Mouse (Mus musculus) CH12.LX (cell line): Measurements from ENCODE around the gene Tyro3. TPM values are rescaled to one million over a fixed set of nuclear protein-coding genes. Genes with fewer than 3 reads are reported as not detected.

Experiments
- DNase-seq: peaks from one replicate; pipeline ENCODE4 v3.0.0-alpha.2; 2013; ENCODE audit errors: extremely low read depth
- H3K27ac ChIP-seq: 2 replicates; pipeline ENCODE4 v1.5.1; 2012; ENCODE audit warnings: low read depth, mild to moderate bottlenecking, control low read depth, moderate library complexity; ENCODE audit not compliant: insufficient read depth
- H3K27me3 ChIP-seq: replicated peaks from 2 replicates; pipeline ENCODE3; 2012; ENCODE audit warnings: inconsistent platforms
- H3K36me3 ChIP-seq, 2 experiments: replicated peaks in 1 of 2; 2 replicates each; pipeline versions ENCODE3 to v1.6.1; 2012; ENCODE audit warnings: inconsistent platforms in 1 of 2, low read length in 1 of 2, mild to moderate bottlenecking in 1 of 2, mixed read lengths in 1 of 2, moderate library complexity in 1 of 2; ENCODE audit not compliant: control insufficient read depth in 1 of 2, insufficient read depth in 1 of 2
- H3K4me1 ChIP-seq, 2 experiments: 2 replicates each; pipeline ENCODE4 v1.6.1; 2012; ENCODE audit warnings: inconsistent platforms in 1 of 2, moderate library complexity in 1 of 2; ENCODE audit not compliant: insufficient read depth in 2 of 2, control insufficient read depth in 1 of 2
- H3K4me2 ChIP-seq: 2 replicates; pipeline ENCODE4 v1.6.1; 2012; ENCODE audit warnings: low read depth, mild to moderate bottlenecking, control low read depth; ENCODE audit not compliant: poor library complexity, insufficient read depth, severe bottlenecking
- H3K4me3 ChIP-seq, 3 experiments: fragments of 150-350 bp in 1 of 3; sonication (generic) in 1 of 3; replicated peaks in 1 of 3; 2 replicates each; pipeline versions ENCODE3 to v1.5.1; 2011 to 2012; ENCODE audit warnings: low read depth in 2 of 3, low read length in 2 of 3, mild to moderate bottlenecking in 2 of 3, moderate library complexity in 2 of 3, control low read depth in 1 of 3, improper control_type of control experiment in 1 of 3, inconsistent platforms in 1 of 3, mixed read lengths in 1 of 3; ENCODE audit not compliant: poor library complexity in 1 of 3
- H3K79me2 ChIP-seq: replicated peaks from 2 replicates; pipeline ENCODE4 v1.6.1; 2012; ENCODE audit warnings: mild to moderate bottlenecking, moderate library complexity; ENCODE audit not compliant: control insufficient read depth, poor library complexity, insufficient read depth, severe bottlenecking; ENCODE audit errors: extremely low read depth
- H3K9ac ChIP-seq: 2 replicates; pipeline ENCODE4 v1.6.1; 2012; ENCODE audit warnings: low read depth, mild to moderate bottlenecking, control low read depth, moderate library complexity; ENCODE audit not compliant: insufficient read depth
- H3K9me3 ChIP-seq: replicated peaks from 2 replicates; pipeline ENCODE3; 2012; ENCODE audit warnings: low read length, inconsistent platforms, mixed read lengths
- BHLHE40 ChIP-seq: IDR thresholded peaks from 2 replicates; pipeline ENCODE4 v1.6.1; 2011; ENCODE audit warnings: mild to moderate bottlenecking, low read depth, low read length, improper control_type of control experiment
- CTCF ChIP-seq, 2 experiments: IDR thresholded peaks in 1 of 2; conservative IDR thresholded peaks in 1 of 2; 2 replicates each; pipeline ENCODE4 v1.5.1; 2011 to 2012; ENCODE audit warnings: low read depth in 2 of 2, low read length in 2 of 2, improper control_type of control experiment in 1 of 2, inconsistent platforms in 1 of 2, mild to moderate bottlenecking in 1 of 2, moderate library complexity in 1 of 2
- ELF1 ChIP-seq: IDR thresholded peaks from 2 replicates; pipeline ENCODE4 v1.6.1; 2014; ENCODE audit warnings: low read depth, mild to moderate bottlenecking, inconsistent platforms, low read length, improper control_type of control experiment
- ETS1 ChIP-seq: conservative IDR thresholded peaks from 2 replicates; pipeline ENCODE4 v1.6.1; 2012; ENCODE audit warnings: low read depth, mild to moderate bottlenecking, inconsistent platforms, low read length, improper control_type of control experiment, moderate library complexity
- HCFC1 ChIP-seq: IDR thresholded peaks from 2 replicates; pipeline ENCODE4 v1.6.1; 2012; ENCODE audit warnings: low read depth, mild to moderate bottlenecking, inconsistent platforms, low read length, improper control_type of control experiment
- JUN ChIP-seq: IDR thresholded peaks from 2 replicates; pipeline ENCODE4 v1.6.1; 2011; ENCODE audit warnings: low read depth, mild to moderate bottlenecking, low read length, improper control_type of control experiment, moderate library complexity; ENCODE audit not compliant: insufficient read depth
- JUND ChIP-seq: conservative IDR thresholded peaks from 2 replicates; pipeline ENCODE4 v1.6.1; 2011; ENCODE audit warnings: low read depth, low read length, improper control_type of control experiment
- KAT2A ChIP-seq: IDR thresholded peaks from 2 replicates; pipeline ENCODE4 v1.6.1; 2012; ENCODE audit warnings: low read length, improper control_type of control experiment, inconsistent platforms; ENCODE audit not compliant: insufficient replicate concordance
- MAFK ChIP-seq: IDR thresholded peaks from 2 replicates; pipeline ENCODE4 v1.6.1; 2011; ENCODE audit warnings: low read length, improper control_type of control experiment; ENCODE audit not compliant: insufficient replicate concordance
- MAZ ChIP-seq: IDR thresholded peaks from 2 replicates; pipeline ENCODE4 v1.6.1; 2012; ENCODE audit warnings: low read depth, mild to moderate bottlenecking, inconsistent platforms, low read length, improper control_type of control experiment, moderate library complexity
- MEF2A ChIP-seq: IDR thresholded peaks from 2 replicates; pipeline ENCODE4 v1.6.1; 2014; ENCODE audit warnings: low read depth, mild to moderate bottlenecking, inconsistent platforms, low read length, improper control_type of control experiment, borderline replicate concordance
- MXI1 ChIP-seq: IDR thresholded peaks from 2 replicates; pipeline ENCODE4 v1.6.1; 2011; ENCODE audit warnings: mild to moderate bottlenecking, low read depth, low read length, improper control_type of control experiment
- PAX5 ChIP-seq: IDR thresholded peaks from 2 replicates; pipeline ENCODE4 v1.6.1; 2012; ENCODE audit warnings: low read length, inconsistent platforms, mixed read lengths
- POLR2AphosphoS2 ChIP-seq: IDR thresholded peaks from 2 replicates; pipeline ENCODE4 v1.6.1; 2011; ENCODE audit warnings: low read depth, low read length, improper control_type of control experiment
- RAD21 ChIP-seq: IDR thresholded peaks from 2 replicates; pipeline ENCODE4 v1.6.1; 2011; ENCODE audit warnings: low read depth, mild to moderate bottlenecking, low read length, improper control_type of control experiment, moderate library complexity
- SIN3A ChIP-seq: IDR thresholded peaks from 2 replicates; pipeline ENCODE4 v1.6.1; 2012; ENCODE audit warnings: low read length, improper control_type of control experiment, inconsistent platforms
- TBP ChIP-seq: conservative IDR thresholded peaks from 2 replicates; pipeline ENCODE4 v1.6.1; 2011; ENCODE audit warnings: low read depth, low read length, improper control_type of control experiment
- TCF12 ChIP-seq: IDR thresholded peaks from 2 replicates; pipeline ENCODE4 v1.6.1; 2014; ENCODE audit warnings: low read depth, mild to moderate bottlenecking, inconsistent platforms, low read length, improper control_type of control experiment
- UBTF ChIP-seq: IDR thresholded peaks from 2 replicates; pipeline ENCODE4 v1.6.1; 2012; ENCODE audit warnings: low read depth, mild to moderate bottlenecking, inconsistent platforms, low read length, improper control_type of control experiment, moderate library complexity
- USF2 ChIP-seq: conservative IDR thresholded peaks from 2 replicates; pipeline ENCODE4 v1.6.1; 2011; ENCODE audit warnings: low read depth, low read length, improper control_type of control experiment
- ZC3H11A ChIP-seq: IDR thresholded peaks from 2 replicates; pipeline ENCODE4 v1.6.1; 2012; ENCODE audit warnings: low read depth, mild to moderate bottlenecking, inconsistent platforms, low read length, improper control_type of control experiment
- ZMIZ1 ChIP-seq: IDR thresholded peaks from 2 replicates; pipeline ENCODE4 v1.6.1; 2012; ENCODE audit warnings: low read depth, mild to moderate bottlenecking, inconsistent platforms, low read length, improper control_type of control experiment
- dilution Hi-C: fragments of 300-500 bp; cut with MboI; formaldehyde crosslinking; loops from 2 replicates; pipeline ENCODE4 v1.14.3; 2020; ENCODE audit warnings: low sequenced_read_pairs; ENCODE audit not compliant: extremely low pct_unique_long_range_greater_than_20kb, extremely low pct_ligation_motif_present
- in situ Hi-C: fragments of 300-500 bp; cut with MboI; formaldehyde crosslinking; loops from 3 replicates; pipeline ENCODE4 v1.14.3; 2019; ENCODE audit warnings: low sequenced_read_pairs, low pct_ligation_motif_present, low pct_unique_long_range_greater_than_20kb, mixed read lengths
- polyA plus RNA-seq: library from polyadenylated mRNA; unstranded; fragments of >175 nt; gene quantifications from 2 replicates; pipeline ENCODE4 v1.2.1, GENCODE M21; 2012; ENCODE audit warnings: low read depth; ENCODE audit not compliant: insufficient read length
- total RNA-seq, 2 experiments: library from RNA; depleted of rRNA; stranded (reverse); fragments of 300-350 nt in 1 of 2; fragments of >200 nt in 1 of 2; gene quantifications; 2 replicates each; pipeline ENCODE4 v1.2.3; 2012 to 2014

The Tyro3 gene
- total and polyA plus RNA-seq, 3 experiments, result 20.3 to 39.7 (median 23.7) TPM

GRCm38 (mm10) chr2:119814376-119814933 lies 16.9 kb downstream of the Tyro3 start:
- H3K9ac ChIP-seq, result no peak overlapping the region
- no peak overlapping the region for H3K4me3 ChIP-seq
- H3K79me2 ChIP-seq, result no peaks in the 10 kb centered on the region
- no peaks in the 10 kb centered on the region for H3K9me3 ChIP-seq
- in situ Hi-C loops (no loop called here), dilution Hi-C loops (no loop called here)
- DNase-seq, result no peak
- peaks cover 45 to 78% of the 10 kb centered on the region in 2 experiments for H3K36me3 ChIP-seq
- no peak overlapping the region for H3K27ac ChIP-seq
- peaks cover 3 to 31% of the 10 kb centered on the region in 2 experiments for H3K4me1 ChIP-seq
- H3K27me3 ChIP-seq, result no peaks in the 10 kb centered on the region
- TF ChIP-seq JUN (no peak), PAX5 (no peak), ZMIZ1 (no peak), SIN3A (no peak), JUND (no peak), CTCF (conservative IDR thresholded peaks at IDR 0.05 in 1 of 2, IDR thresholded peaks at IDR 0.05 in 1 of 2; ENCODE audit: low read depth in 2 of 2, low read length in 2 of 2) (no peak), ZC3H11A (no peak), MEF2A (no peak), POLR2AphosphoS2 (no peak), UBTF (no peak), HCFC1 (no peak), MXI1 (no peak), RAD21 (no peak), BHLHE40 (no peak)
- no peak overlapping the region for H3K4me2 ChIP-seq

DNA sequence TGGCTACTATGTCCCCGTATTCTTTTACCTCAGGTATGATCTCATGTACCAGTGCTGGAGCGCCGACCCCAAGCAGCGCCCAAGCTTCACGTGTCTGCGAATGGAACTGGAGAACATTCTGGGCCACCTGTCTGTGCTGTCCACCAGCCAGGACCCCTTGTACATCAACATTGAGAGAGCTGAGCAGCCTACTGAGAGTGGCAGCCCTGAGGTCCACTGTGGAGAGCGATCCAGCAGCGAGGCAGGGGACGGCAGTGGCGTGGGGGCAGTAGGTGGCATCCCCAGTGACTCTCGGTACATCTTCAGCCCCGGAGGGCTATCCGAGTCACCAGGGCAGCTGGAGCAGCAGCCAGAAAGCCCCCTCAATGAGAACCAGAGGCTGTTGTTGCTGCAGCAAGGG lies 19.1 kb downstream of the Tyro3 start:
- DNase-seq, result no peak
- H3K27ac ChIP-seq, result no peak overlapping the region
- dilution Hi-C loops, result no loop called here
- H3K79me2 ChIP-seq, result no peaks in the 10 kb centered on the region
- peaks cover 0 to 22% of the 10 kb centered on the region in 2 experiments; a peak in 2 of 4 replicates for H3K4me1 ChIP-seq
- H3K4me3 ChIP-seq, result no peak overlapping the region
- no peak overlapping the region for H3K9ac ChIP-seq
- no peaks in the 10 kb centered on the region for H3K27me3 ChIP-seq
- no peaks in the 10 kb centered on the region for H3K9me3 ChIP-seq
- peaks cover 28 to 57% of the 10 kb centered on the region in 2 experiments for H3K36me3 ChIP-seq
- no peak for TF ChIP-seq JUND
- no peak for TF ChIP-seq TCF12
- no peak for TF ChIP-seq BHLHE40
- TF ChIP-seq ETS1, result no peak
- no peak for TF ChIP-seq MAFK
- no peak for TF ChIP-seq MAZ
- TF ChIP-seq CTCF (conservative IDR thresholded peaks at IDR 0.05 in 1 of 2, IDR thresholded peaks at IDR 0.05 in 1 of 2; ENCODE audit: low read depth in 2 of 2, low read length in 2 of 2), result no peak
- no peak for TF ChIP-seq TBP
- no peak for TF ChIP-seq USF2
- no peak for TF ChIP-seq HCFC1
- no peak for TF ChIP-seq ZMIZ1
- no peak for TF ChIP-seq KAT2A
- TF ChIP-seq ELF1, result no peak
- TF ChIP-seq MEF2A, result no peak
- TF ChIP-seq, all 38 proteins: peak for 0
- no peak overlapping the region for H3K4me2 ChIP-seq
- in situ Hi-C loops, result no loop called here
